Mouse (Mus musculus) kidney, adult 9 months (tissue): Measurements from ENCODE around the gene Grik1.

Experiments used
- DNase-seq: peaks from one replicate; pipeline ENCODE4 v3.0.0; 2022

Grik1 gene

GRCm38 (mm10) chr16:88141594-88141993 lies 148.5 kb downstream of the Grik1 start:
- no peak for DNase-seq

- no peak for DNase-seq
These were observed 151.2 kb downstream of the Grik1 start for GRCm38 (mm10) chr16:88138913-88139312.

GRCm38 (mm10) chr16:88132919-88133318 lies 157.1 kb downstream of the Grik1 start:
- no peak for DNase-seq

- DNase-seq = no peak
These were observed 159.0 kb downstream of the Grik1 start for GRCm38 (mm10) chr16:88131103-88131502.

- no peak for DNase-seq
These were observed 165.0 kb downstream of the Grik1 start for GRCm38 (mm10) chr16:88125098-88125497.

- peak; percentile 11 for DNase-seq
These were observed 177.4 kb downstream of the Grik1 start for GRCm38 (mm10) chr16:88112551-88113138.

- no peak for DNase-seq
These were observed 178.6 kb downstream of the Grik1 start for GRCm38 (mm10) chr16:88111459-88111858.

- DNase-seq = no peak
These were observed 195.8 kb downstream of the Grik1 start for GRCm38 (mm10) chr16:88094206-88094789.

GRCm38 (mm10) chr16:88087280-88087679 lies 202.8 kb downstream of the Grik1 start:
- no peak for DNase-seq

GRCm38 (mm10) chr16:88074716-88075115 lies 215.3 kb downstream of the Grik1 start:
- no peak for DNase-seq

GRCm38 (mm10) chr16:88060936-88061335 lies 229.1 kb downstream of the Grik1 start:
- DNase-seq = no peak

GRCm38 (mm10) chr16:88048121-88048520 lies 241.9 kb downstream of the Grik1 start:
- no peak for DNase-seq

- no peak for DNase-seq
These were observed 245.7 kb downstream of the Grik1 start for GRCm38 (mm10) chr16:88044321-88044720.

- no peak for DNase-seq
These were observed 247.6 kb downstream of the Grik1 start for GRCm38 (mm10) chr16:88042458-88042857.

GRCm38 (mm10) chr16:88038503-88039091 lies 251.5 kb downstream of the Grik1 start:
- no peak for DNase-seq

- no peak for DNase-seq
These were observed 301.3 kb downstream of the Grik1 start for GRCm38 (mm10) chr16:87988805-87989204.

GRCm38 (mm10) chr16:87984201-87984870 lies 305.7 kb downstream of the Grik1 start:
- no peak for DNase-seq

- DNase-seq = no peak
These were observed 316.0 kb downstream of the Grik1 start for GRCm38 (mm10) chr16:87974076-87974443.

- no peak for DNase-seq
These were observed 316.5 kb downstream of the Grik1 start for GRCm38 (mm10) chr16:87973394-87974075.

GRCm38 (mm10) chr16:87971911-87972310 lies 318.2 kb downstream of the Grik1 start:
- DNase-seq = no peak

GRCm38 (mm10) chr16:87969936-87970335 lies 320.1 kb downstream of the Grik1 start:
- no peak for DNase-seq

GRCm38 (mm10) chr16:87961419-87961818 lies 328.6 kb downstream of the Grik1 start:
- no peak for DNase-seq

GRCm38 (mm10) chr16:87957449-87957848 lies 332.6 kb downstream of the Grik1 start:
- no peak for DNase-seq
